Mouse (Mus musculus): Measurements from ENCODE around the gene Zfp61.
"Not testable (repeated sequence)": the region's sequence is repeated elsewhere in the genome, so short reads cannot be mapped to it uniquely, and the experiment has no call there.

The Zfp61 gene

GRCm38 (mm10) chr7:24297361-24298095, 3.5 kb downstream of the Zfp61 start:
- no peak for DNase-seq (ENCODE audit: low spot score)

GRCm38 (mm10) chr7:24296386-24296785, 4.6 kb downstream of the Zfp61 start:
- DNase-seq (ENCODE audit: low spot score), result no peak

GRCm38 (mm10) chr7:24295376-24295775, 5.7 kb downstream of the Zfp61 start:
- DNase-seq (ENCODE audit: low spot score), result no peak

GRCm38 (mm10) chr7:24294763-24295162, 6.3 kb downstream of the Zfp61 start:
- DNase-seq (ENCODE audit: low spot score), result no peak

- DNase-seq (ENCODE audit: low spot score), result no peak
These were observed 7.8 kb downstream of the Zfp61 start for GRCm38 (mm10) chr7:24293061-24293851.

- no peak for DNase-seq (ENCODE audit: low spot score)
These were observed 9.5 kb downstream of the Zfp61 start for GRCm38 (mm10) chr7:24291387-24292090.

GRCm38 (mm10) chr7:24290106-24290693, 10.8 kb downstream of the Zfp61 start:
- DNase-seq (ENCODE audit: low spot score), result no peak

GRCm38 (mm10) chr7:24288512-24288911, 12.5 kb downstream of the Zfp61 start:
- DNase-seq (ENCODE audit: low spot score), result no peak

- no peak for DNase-seq (ENCODE audit: low spot score)
These were observed 13.4 kb downstream of the Zfp61 start for GRCm38 (mm10) chr7:24287670-24288069.

GRCm38 (mm10) chr7:24286916-24287315, 14.1 kb downstream of the Zfp61 start:
- no peak for DNase-seq (ENCODE audit: low spot score)

- no peak for DNase-seq (ENCODE audit: low spot score)
These were observed 14.9 kb downstream of the Zfp61 start for GRCm38 (mm10) chr7:24286090-24286489.

- no peak for DNase-seq (ENCODE audit: low spot score)
These were observed 20.2 kb downstream of the Zfp61 start for GRCm38 (mm10) chr7:24280858-24281145.

GRCm38 (mm10) chr7:24280031-24280857, 20.8 kb downstream of the Zfp61 start:
- no peak for DNase-seq (ENCODE audit: low spot score)

GRCm38 (mm10) chr7:24278771-24279170, 22.3 kb downstream of the Zfp61 start:
- DNase-seq (ENCODE audit: low spot score), result not testable (repeated sequence)

- no peak for DNase-seq (ENCODE audit: low spot score)
These were observed 26.6 kb downstream of the Zfp61 start for GRCm38 (mm10) chr7:24274456-24274855.

GRCm38 (mm10) chr7:24271191-24271590, 29.8 kb downstream of the Zfp61 start:
- no peak for DNase-seq (ENCODE audit: low spot score)

GRCm38 (mm10) chr7:24270288-24270672, 30.8 kb downstream of the Zfp61 start, which contains the start of gene Zfp93:
Zfp93 (plus strand) TSS chr7:24270420.
- peak; percentile 83 for DNase-seq (ENCODE audit: low spot score)

- no peak for DNase-seq (ENCODE audit: low spot score)
These were observed 31.3 kb downstream of the Zfp61 start for GRCm38 (mm10) chr7:24269667-24270287.

GRCm38 (mm10) chr7:24269256-24269655, 31.8 kb downstream of the Zfp61 start:
- peak; percentile 27 for DNase-seq (ENCODE audit: low spot score)

- no peak for DNase-seq (ENCODE audit: low spot score)
These were observed 32.6 kb downstream of the Zfp61 start for GRCm38 (mm10) chr7:24268176-24269155.

All from testis, postnatal 14 days (tissue).